Mouse (Mus musculus) myocyte (in vitro differentiated cells): ENCODE results near the gene Arl8a. TPM values are rescaled to one million over a fixed set of nuclear protein-coding genes. Genes with fewer than 3 reads are reported as not detected.

ENCODE experiments used
- H3K27me3 ChIP-seq: one replicate; pipeline ENCODE4 v1.6.1; 2011; ENCODE audit not compliant: control insufficient read depth, insufficient read depth, insufficient read length
- H3K36me3 ChIP-seq: one replicate; pipeline ENCODE4 v1.6.1; 2011; ENCODE audit not compliant: control insufficient read depth, insufficient read depth
- H3K4me2 ChIP-seq: one replicate; pipeline ENCODE4 v1.6.1; 2011; ENCODE audit warnings: low read depth, control low read depth
- H3K4me3 ChIP-seq: one replicate; pipeline ENCODE4 v1.5.1; 2011; ENCODE audit warnings: mild to moderate bottlenecking, control low read depth, moderate library complexity
- H3K79me2 ChIP-seq: one replicate; pipeline ENCODE4 v1.6.1; 2011; ENCODE audit not compliant: control insufficient read depth, insufficient read depth
- H3ac ChIP-seq: one replicate; pipeline ENCODE4 v1.6.1; 2011; ENCODE audit not compliant: control insufficient read depth, insufficient read length
- CEBPB ChIP-seq: IDR thresholded peaks from 2 replicates; pipeline ENCODE4 v1.6.1; 2011; ENCODE audit warnings: mild to moderate bottlenecking, moderate library complexity; ENCODE audit not compliant: poor library complexity, insufficient read depth, severe bottlenecking
- E2F4 ChIP-seq: IDR thresholded peaks from one replicate; pipeline ENCODE4 v1.6.1; 2011; ENCODE audit warnings: mild to moderate bottlenecking, control low read depth, moderate library complexity; ENCODE audit not compliant: insufficient read depth
- MAX ChIP-seq: IDR thresholded peaks from one replicate; pipeline ENCODE4 v1.6.1; 2011; ENCODE audit warnings: low read depth, mild to moderate bottlenecking, control low read depth
- MYOD1 ChIP-seq, 3 experiments: IDR thresholded peaks; one replicate each; pipeline ENCODE4 v1.6.1; 2011; ENCODE audit warnings: control low read depth in 2 of 3, low read depth in 2 of 3, mild to moderate bottlenecking in 2 of 3, moderate library complexity in 1 of 3; ENCODE audit not compliant: insufficient read length in 2 of 3, control insufficient read depth in 1 of 3
- MYOG ChIP-seq, 3 experiments: IDR thresholded peaks; one replicate each; pipeline ENCODE4 v1.6.1; 2011; ENCODE audit warnings: control low read depth in 2 of 3, low read depth in 2 of 3, mild to moderate bottlenecking in 2 of 3; ENCODE audit not compliant: insufficient read length in 2 of 3, control insufficient read depth in 1 of 3, insufficient read depth in 1 of 3
- POLR2A ChIP-seq: IDR thresholded peaks from one replicate; pipeline ENCODE4 v1.6.1; 2011; ENCODE audit warnings: low read depth, mild to moderate bottlenecking, control low read depth, moderate library complexity; ENCODE audit not compliant: insufficient read length
- POLR2AphosphoS2 ChIP-seq: IDR thresholded peaks from one replicate; pipeline ENCODE4 v1.6.1; 2011; ENCODE audit warnings: low read depth, control low read depth; ENCODE audit not compliant: insufficient read length
- REST ChIP-seq: IDR thresholded peaks from one replicate; pipeline ENCODE4 v1.6.1; 2011; ENCODE audit warnings: mild to moderate bottlenecking, control low read depth, moderate library complexity; ENCODE audit not compliant: insufficient read depth, insufficient read length
- SRF ChIP-seq: IDR thresholded peaks from one replicate; pipeline ENCODE4 v1.6.1; 2011; ENCODE audit warnings: low read depth; ENCODE audit not compliant: control insufficient read depth, insufficient read length
- TCF12 ChIP-seq: IDR thresholded peaks from one replicate; pipeline ENCODE4 v1.6.1; 2011; ENCODE audit warnings: mild to moderate bottlenecking, control low read depth; ENCODE audit not compliant: poor library complexity, insufficient read depth, severe bottlenecking
- TCF3 ChIP-seq: IDR thresholded peaks from one replicate; pipeline ENCODE4 v1.6.1; 2011; ENCODE audit warnings: low read depth, control low read depth; ENCODE audit not compliant: insufficient read length
- USF1 ChIP-seq: IDR thresholded peaks from one replicate; pipeline ENCODE4 v1.6.1; 2011; ENCODE audit warnings: low read depth, mild to moderate bottlenecking, control low read depth, moderate library complexity
- polyA plus RNA-seq: library from polyadenylated mRNA; unstranded; fragments of >200 nt; fragmentation: generic; extraction: Trizol; gene quantifications from one replicate; pipeline ENCODE4 v1.2.1, GENCODE M21; 2012; ENCODE audit warnings: missing spikeins

Gene Arl8a
- 61.2 TPM for polyA plus RNA-seq

GRCm38 (mm10) chr1:135146077-135146945, at the start of gene Arl8a:
Gene Arl8a (plus strand): TSS chr1:135146824.
- H3ac ChIP-seq: peak within 1 kb of the TSS; percentile 69
- H3K27me3 ChIP-seq: no peaks in the 10 kb centered on the region
- peaks cover under 1% of the 10 kb centered on the region for H3K36me3 ChIP-seq
- peak within 1 kb of the TSS; percentile 79 for H3K4me3 ChIP-seq
- H3K4me2 ChIP-seq: peak within 1 kb of the TSS; percentile 91
- peaks cover 30% of the 10 kb centered on the region for H3K79me2 ChIP-seq
- TF ChIP-seq TCF12 (no peak), REST (no peak), POLR2AphosphoS2 (peak; percentile 22), E2F4 (no peak), MYOG (IDR thresholded peaks at IDR 0.05; ENCODE audit: control insufficient read depth in 1 of 3, insufficient read depth in 1 of 3, insufficient read length in 2 of 3, low read depth in 2 of 3) (no peak), SRF (no peak), POLR2A (peak; percentile 81), TCF3 (no peak), USF1 (no peak), MYOD1 (IDR thresholded peaks at IDR 0.05; ENCODE audit: control insufficient read depth in 1 of 3, insufficient read length in 2 of 3, low read depth in 2 of 3) (no peak), MAX (no peak), CEBPB (no peak)

GRCm38 (mm10) chr1:135097441-135097840, 49.2 kb upstream of the Arl8a start:
- no peaks in the 10 kb centered on the region for H3K79me2 ChIP-seq
- TF ChIP-seq SRF (no peak), TCF12 (no peak), MAX (no peak), POLR2A (no peak), TCF3 (no peak), USF1 (no peak), CEBPB (no peak), REST (no peak), POLR2AphosphoS2 (no peak), MYOG (IDR thresholded peaks at IDR 0.05; ENCODE audit: control insufficient read depth in 1 of 3, insufficient read depth in 1 of 3, insufficient read length in 2 of 3, low read depth in 2 of 3) (no peak), MYOD1 (IDR thresholded peaks at IDR 0.05; ENCODE audit: control insufficient read depth in 1 of 3, insufficient read length in 2 of 3, low read depth in 2 of 3) (no peak), E2F4 (no peak)
- no peak overlapping the region for H3K4me3 ChIP-seq
- no peak overlapping the region for H3K4me2 ChIP-seq
- H3ac ChIP-seq: no peak overlapping the region
- no peaks in the 10 kb centered on the region for H3K36me3 ChIP-seq
- H3K27me3 ChIP-seq: no peaks in the 10 kb centered on the region

DNA sequence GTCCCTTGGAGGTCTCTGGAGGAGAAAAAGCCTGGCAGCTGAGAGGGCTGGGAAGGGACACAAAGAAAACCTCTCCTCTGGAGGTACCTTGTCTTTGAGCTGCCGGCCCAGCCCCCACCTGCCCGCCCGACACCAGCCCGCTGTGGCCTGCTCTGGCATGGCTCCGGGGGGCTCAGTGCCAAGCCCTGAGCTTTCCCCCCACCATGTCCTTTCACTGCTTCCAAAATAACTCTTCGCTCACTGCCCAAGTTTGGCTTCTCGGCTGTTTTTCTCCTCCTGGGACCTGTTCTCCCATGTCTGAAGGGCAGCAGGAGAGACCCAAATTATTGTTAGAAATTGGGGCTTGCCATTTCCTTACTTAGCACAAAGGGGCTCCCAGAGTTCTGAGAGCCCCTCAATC, 48.2 kb upstream of the Arl8a start:
- no peaks in the 10 kb centered on the region for H3K27me3 ChIP-seq
- no peak overlapping the region for H3K4me3 ChIP-seq
- H3K79me2 ChIP-seq: no peaks in the 10 kb centered on the region
- H3K36me3 ChIP-seq: no peaks in the 10 kb centered on the region
- no peak overlapping the region for H3ac ChIP-seq
- no peak for TF ChIP-seq TCF3
- TF ChIP-seq MAX: no peak
- no peak for TF ChIP-seq REST
- no peak for TF ChIP-seq TCF12
- no peak for TF ChIP-seq POLR2A
- no peak for TF ChIP-seq SRF
- no peak for TF ChIP-seq MYOG (IDR thresholded peaks at IDR 0.05; ENCODE audit: control insufficient read depth in 1 of 3, insufficient read depth in 1 of 3, insufficient read length in 2 of 3, low read depth in 2 of 3)
- TF ChIP-seq CEBPB: no peak
- no peak for TF ChIP-seq MYOD1 (IDR thresholded peaks at IDR 0.05; ENCODE audit: control insufficient read depth in 1 of 3, insufficient read length in 2 of 3, low read depth in 2 of 3)
- no peak overlapping the region for H3K4me2 ChIP-seq

GRCm38 (mm10) chr1:135100400-135100799, 46.2 kb upstream of the Arl8a start:
- TF ChIP-seq E2F4 (no peak), USF1 (no peak), SRF (no peak), POLR2A (no peak)
- Histone ChIP-seq H3K4me2 (no peak overlapping the region), H3K79me2 (no peaks in the 10 kb centered on the region), H3K36me3 (no peaks in the 10 kb centered on the region), H3ac (no peak overlapping the region), H3K27me3 (peaks cover 10% of the 10 kb centered on the region), H3K4me3 (no peak overlapping the region)

DNA sequence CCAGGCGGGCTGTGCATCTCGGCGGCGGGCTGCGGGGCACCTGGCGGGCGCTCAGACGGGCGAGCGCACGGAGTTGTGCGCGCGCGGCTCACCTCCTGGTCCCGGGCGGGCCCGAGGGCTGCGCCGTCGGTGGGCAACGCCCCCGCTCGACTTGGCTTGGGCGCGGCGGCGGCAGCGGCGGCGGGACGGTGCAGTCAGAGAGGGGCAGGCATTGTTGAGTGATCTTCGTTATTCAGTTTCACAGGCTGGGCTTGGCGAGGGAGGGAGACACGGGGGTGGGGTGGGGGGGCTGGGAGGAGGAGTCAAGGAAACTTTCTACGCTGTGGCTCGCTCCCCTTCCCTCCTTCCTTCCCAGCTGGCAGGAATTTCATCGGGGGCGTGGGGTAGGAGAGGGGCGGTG, 41.5 kb upstream of the Arl8a start, which contains the start of gene Lgr6:
Gene Lgr6, minus strand, starts transcription at position 153 of the 400 bp plus-strand sequence.
- Histone ChIP-seq H3K4me2 (peak within 1 kb of the TSS; percentile 75), H3K36me3 (no peaks in the 10 kb centered on the region), H3ac (no peak within 1 kb of the TSS), H3K79me2 (no peaks in the 10 kb centered on the region), H3K4me3 (no peak within 1 kb of the TSS), H3K27me3 (peaks cover 10% of the 10 kb centered on the region)
- TF ChIP-seq REST (no peak), POLR2AphosphoS2 (no peak), POLR2A (no peak), TCF3 (no peak), SRF (no peak), USF1 (no peak), MYOD1 (IDR thresholded peaks at IDR 0.05; ENCODE audit: control insufficient read depth in 1 of 3, insufficient read length in 2 of 3, low read depth in 2 of 3) (no peak), E2F4 (no peak)
